Mouse (Mus musculus): Measurements from ENCODE around the gene Bbof1.

Gene Bbof1

GRCm38 (mm10) chr12:84462856-84463255 lies 54.0 kb downstream of the Bbof1 start:
- no peak for DNase-seq (ENCODE audit: low read depth, low spot score)

- peak; percentile 32 for DNase-seq (ENCODE audit: low read depth, low spot score)
These were observed 59.8 kb downstream of the Bbof1 start for GRCm38 (mm10) chr12:84468701-84469100.

- no peak for DNase-seq (ENCODE audit: low read depth, low spot score)
These were observed 70.1 kb downstream of the Bbof1 start for GRCm38 (mm10) chr12:84478937-84479336.

- DNase-seq (ENCODE audit: low read depth, low spot score) = no peak
These were observed 72.4 kb downstream of the Bbof1 start for GRCm38 (mm10) chr12:84481251-84481650.

GRCm38 (mm10) chr12:84482778-84483585 lies 74.1 kb downstream of the Bbof1 start:
- no peak for DNase-seq (ENCODE audit: low read depth, low spot score)

- DNase-seq (ENCODE audit: low read depth, low spot score) = no peak
These were observed 78.6 kb downstream of the Bbof1 start for GRCm38 (mm10) chr12:84487324-84488056.
